Mouse (Mus musculus): ENCODE results near the gene Npr3.

Npr3 gene

GRCm38 (mm10) chr15:11906571-11907531 lies at the start of gene Npr3:
Gene Npr3, minus strand, starts transcription at chr15:11907287.
- DNase-seq: peak in 1 of 2 experiments; percentile 71

- no peak for DNase-seq
These were observed 49.0 kb upstream of the Npr3 start for GRCm38 (mm10) chr15:11956129-11956528.

- no peak for DNase-seq
These were observed 47.1 kb upstream of the Npr3 start for GRCm38 (mm10) chr15:11954190-11954589.

- DNase-seq: no peak
These were observed 45.1 kb upstream of the Npr3 start for GRCm38 (mm10) chr15:11952159-11952558.

GRCm38 (mm10) chr15:11951181-11951580 lies 44.1 kb upstream of the Npr3 start:
- DNase-seq: no peak

GRCm38 (mm10) chr15:11950144-11950543 lies 43.1 kb upstream of the Npr3 start:
- DNase-seq: no peak

GRCm38 (mm10) chr15:11949490-11949889 lies 42.4 kb upstream of the Npr3 start:
- no peak for DNase-seq

- no peak for DNase-seq
These were observed 33.8 kb upstream of the Npr3 start for GRCm38 (mm10) chr15:11940855-11941254.

GRCm38 (mm10) chr15:11927742-11928141 lies 20.7 kb upstream of the Npr3 start:
- no peak for DNase-seq

GRCm38 (mm10) chr15:11914101-11914500 lies 7.0 kb upstream of the Npr3 start:
- DNase-seq: no peak

GRCm38 (mm10) chr15:11909875-11910274 lies 2.8 kb upstream of the Npr3 start:
- DNase-seq: peak in 1 of 2 experiments; percentile 9

GRCm38 (mm10) chr15:11908166-11908565 lies 1.1 kb upstream of the Npr3 start:
- DNase-seq: peak in 1 of 2 experiments; percentile 39

- DNase-seq: peak; percentile 28 to 68
These were observed 991 bp downstream of the Npr3 start for GRCm38 (mm10) chr15:11906021-11906570.

GRCm38 (mm10) chr15:11904848-11905672 lies 2.0 kb downstream of the Npr3 start:
- DNase-seq: peak; percentile 26 to 55

GRCm38 (mm10) chr15:11904043-11904847 lies 2.8 kb downstream of the Npr3 start:
- peak; percentile 43 to 66 for DNase-seq

- DNase-seq: peak; percentile 53 to 70
These were observed 3.7 kb downstream of the Npr3 start for GRCm38 (mm10) chr15:11903196-11904042.

- DNase-seq: no peak
These were observed 9.5 kb downstream of the Npr3 start for GRCm38 (mm10) chr15:11897617-11898016.

- DNase-seq: no peak
These were observed 9.9 kb downstream of the Npr3 start for GRCm38 (mm10) chr15:11897162-11897561.

- DNase-seq: no peak
These were observed 13.1 kb downstream of the Npr3 start for GRCm38 (mm10) chr15:11893969-11894368.

GRCm38 (mm10) chr15:11891395-11891794 lies 15.7 kb downstream of the Npr3 start:
- DNase-seq: no peak

GRCm38 (mm10) chr15:11882508-11883205 lies 24.4 kb downstream of the Npr3 start:
- DNase-seq: no peak
